Mouse (Mus musculus): ENCODE measurements around the gene Foxn3. TPM values are rescaled to one million over a fixed set of nuclear protein-coding genes. Genes with fewer than 3 reads are reported as not detected.

The Foxn3 gene
- polyA plus RNA-seq, 1 experiment from 2014 or later: 90.0 TPM

- Histone ChIP-seq H3K27me3 (peaks cover 5% of the 10 kb centered on the region; the same call in 1 of the 2 replicates), H3K9ac (replicated peaks) (peak overlapping the region; percentile 86), H3K4me1 (peaks cover 17% of the 10 kb centered on the region), H3K36me3 (peaks cover 7% of the 10 kb centered on the region), H3K4me3 (peak overlapping the region; percentile 92), H3K4me2 (replicated peaks) (peak overlapping the region; percentile 85), H3K9me3 (peaks cover 5% of the 10 kb centered on the region; the same call in 1 of the 2 replicates), H3K27ac (replicated peaks) (peak overlapping the region; percentile 91)
- WGBS: under 1% methylated on average over 62 of the region's 71 CpGs
- peak; percentile 85 for ATAC-seq (ENCODE audit: low FRiP score, low read depth)
Observed at GRCm38 (mm10) chr12:99392944-99393866, 170.2 kb downstream of the Foxn3 start.

GRCm38 (mm10) chr12:99391942-99392880 lies 171.2 kb downstream of the Foxn3 start:
- Histone ChIP-seq H3K4me2 (replicated peaks) (peak overlapping the region; percentile 85), H3K9me3 (no peaks in the 10 kb centered on the region), H3K27me3 (peaks cover 5% of the 10 kb centered on the region; the same call in 1 of the 2 replicates), H3K27ac (replicated peaks) (peak overlapping the region; percentile 91), H3K9ac (replicated peaks) (peak overlapping the region; percentile 86), H3K4me1 (peaks cover 17% of the 10 kb centered on the region), H3K4me3 (peak overlapping the region; percentile 92), H3K36me3 (peaks cover 16% of the 10 kb centered on the region)
- peak; percentile 87 for ATAC-seq (ENCODE audit: low FRiP score, low read depth)
- under 1% methylated on average over 78 of the region's 87 CpGs for WGBS

GRCm38 (mm10) chr12:99390429-99390828 lies 173.0 kb downstream of the Foxn3 start:
- Histone ChIP-seq H3K9me3 (no peaks in the 10 kb centered on the region), H3K27me3 (peaks cover 5% of the 10 kb centered on the region; the same call in 1 of the 2 replicates), H3K4me1 (peaks cover 32% of the 10 kb centered on the region), H3K9ac (replicated peaks) (no peak overlapping the region), H3K4me2 (replicated peaks) (no peak overlapping the region), H3K36me3 (peaks cover 20% of the 10 kb centered on the region), H3K27ac (replicated peaks) (no peak overlapping the region), H3K4me3 (no peak overlapping the region)
- 85% methylated on average over 5 of the region's 5 CpGs for WGBS
- ATAC-seq (ENCODE audit: low FRiP score, low read depth): no peak

- Histone ChIP-seq H3K4me3 (no peak overlapping the region), H3K4me2 (replicated peaks) (no peak overlapping the region), H3K36me3 (peaks cover 23% of the 10 kb centered on the region), H3K27me3 (no peaks in the 10 kb centered on the region), H3K9ac (replicated peaks) (no peak overlapping the region), H3K9me3 (no peaks in the 10 kb centered on the region), H3K4me1 (peaks cover 32% of the 10 kb centered on the region), H3K27ac (replicated peaks) (no peak overlapping the region)
- 96% methylated on average over 7 of the region's 7 CpGs for WGBS
- ATAC-seq (ENCODE audit: low FRiP score, low read depth): no peak
Observed at GRCm38 (mm10) chr12:99389244-99389643, 174.1 kb downstream of the Foxn3 start.

- peak; percentile 44; the same call in 1 of the 2 replicates for ATAC-seq (ENCODE audit: low FRiP score, low read depth)
- H3K36me3 ChIP-seq: peaks cover 45% of the 10 kb centered on the region
- H3K4me2 ChIP-seq (replicated peaks): no peak overlapping the region
- 63% methylated on average over 17 of the region's 17 CpGs for WGBS
- peaks cover 20% of the 10 kb centered on the region for H3K4me1 ChIP-seq
- no peaks in the 10 kb centered on the region for H3K9me3 ChIP-seq
- H3K27me3 ChIP-seq: no peaks in the 10 kb centered on the region
- H3K27ac ChIP-seq (replicated peaks): no peak overlapping the region
- H3K9ac ChIP-seq (replicated peaks): no peak overlapping the region
- no peak overlapping the region for H3K4me3 ChIP-seq
Observed at GRCm38 (mm10) chr12:99385897-99386834, 177.2 kb downstream of the Foxn3 start.

GRCm38 (mm10) chr12:99385073-99385472 lies 178.3 kb downstream of the Foxn3 start:
- H3K36me3 ChIP-seq: peaks cover 48% of the 10 kb centered on the region
- H3K4me1 ChIP-seq: peaks cover 19% of the 10 kb centered on the region
- H3K27ac ChIP-seq (replicated peaks): no peak overlapping the region
- no peak overlapping the region for H3K4me3 ChIP-seq
- no peak overlapping the region for H3K4me2 ChIP-seq (replicated peaks)
- no peak overlapping the region for H3K9ac ChIP-seq (replicated peaks)
- 93% methylated on average over 4 of the region's 4 CpGs for WGBS
- no peaks in the 10 kb centered on the region for H3K9me3 ChIP-seq
- H3K27me3 ChIP-seq: no peaks in the 10 kb centered on the region
- ATAC-seq (ENCODE audit: low FRiP score, low read depth): no peak

GRCm38 (mm10) chr12:99381317-99381716 lies 182.1 kb downstream of the Foxn3 start:
- ATAC-seq (ENCODE audit: low FRiP score, low read depth): no peak
- no peak overlapping the region for H3K4me2 ChIP-seq (replicated peaks)
- H3K9ac ChIP-seq (replicated peaks): no peak overlapping the region
- no peaks in the 10 kb centered on the region for H3K27me3 ChIP-seq
- H3K9me3 ChIP-seq: no peaks in the 10 kb centered on the region
- no peak overlapping the region for H3K4me3 ChIP-seq
- H3K4me1 ChIP-seq: peaks cover 40% of the 10 kb centered on the region
- no peak overlapping the region for H3K27ac ChIP-seq (replicated peaks)
- WGBS: 91% methylated on average over 9 of the region's 9 CpGs
- H3K36me3 ChIP-seq: peaks cover 32% of the 10 kb centered on the region

- Histone ChIP-seq H3K4me2 (replicated peaks) (no peak overlapping the region), H3K9me3 (no peaks in the 10 kb centered on the region), H3K27me3 (no peaks in the 10 kb centered on the region), H3K4me3 (no peak overlapping the region), H3K9ac (replicated peaks) (no peak overlapping the region), H3K36me3 (peaks cover 29% of the 10 kb centered on the region), H3K27ac (replicated peaks) (no peak overlapping the region), H3K4me1 (peaks cover 41% of the 10 kb centered on the region)
- ATAC-seq (ENCODE audit: low FRiP score, low read depth): no peak
- WGBS: 64% methylated on average over 4 of the region's 4 CpGs
Observed at GRCm38 (mm10) chr12:99380855-99381262, 182.5 kb downstream of the Foxn3 start.

GRCm38 (mm10) chr12:99380124-99380523 lies 183.3 kb downstream of the Foxn3 start:
- no peak for ATAC-seq (ENCODE audit: low FRiP score, low read depth)
- Histone ChIP-seq H3K9ac (replicated peaks) (no peak overlapping the region), H3K27me3 (no peaks in the 10 kb centered on the region), H3K4me1 (peaks cover 45% of the 10 kb centered on the region), H3K36me3 (peaks cover 31% of the 10 kb centered on the region), H3K9me3 (no peaks in the 10 kb centered on the region), H3K27ac (replicated peaks) (no peak overlapping the region), H3K4me2 (replicated peaks) (no peak overlapping the region), H3K4me3 (no peak overlapping the region)
- WGBS: 71% methylated on average over 6 of the region's 6 CpGs

GRCm38 (mm10) chr12:99378284-99378683 lies 185.1 kb downstream of the Foxn3 start:
- no peak for ATAC-seq (ENCODE audit: low FRiP score, low read depth)
- H3K9ac ChIP-seq (replicated peaks): no peak overlapping the region
- H3K36me3 ChIP-seq: peaks cover 42% of the 10 kb centered on the region
- no peak overlapping the region for H3K4me3 ChIP-seq
- no peaks in the 10 kb centered on the region for H3K9me3 ChIP-seq
- no peak overlapping the region for H3K27ac ChIP-seq (replicated peaks)
- no peaks in the 10 kb centered on the region for H3K27me3 ChIP-seq
- H3K4me2 ChIP-seq (replicated peaks): no peak overlapping the region
- 81% methylated on average over 8 of the region's 8 CpGs for WGBS
- H3K4me1 ChIP-seq: peaks cover 48% of the 10 kb centered on the region

- Histone ChIP-seq H3K9me3 (no peaks in the 10 kb centered on the region), H3K9ac (replicated peaks) (no peak overlapping the region), H3K36me3 (peaks cover 36% of the 10 kb centered on the region), H3K27me3 (no peaks in the 10 kb centered on the region), H3K4me2 (replicated peaks) (no peak overlapping the region), H3K27ac (replicated peaks) (no peak overlapping the region), H3K4me3 (no peak overlapping the region), H3K4me1 (peaks cover 48% of the 10 kb centered on the region)
- 77% methylated on average over 3 of the region's 3 CpGs for WGBS
- ATAC-seq (ENCODE audit: low FRiP score, low read depth): no peak
Observed at GRCm38 (mm10) chr12:99377705-99378104, 185.7 kb downstream of the Foxn3 start.

All from midbrain, embryonic 12.5 days (tissue).